Mouse (Mus musculus) neural tube, embryonic 11.5 days (tissue): ENCODE data around the gene 9430097D07Rik. TPM values are rescaled to one million over a fixed set of nuclear protein-coding genes. Genes with fewer than 3 reads are reported as not detected.
A peak's percentile ranks its signal among the peaks of the same experiment; 100 is the strongest.

Experiments
- ATAC-seq: fragments of 200-750 bp; cut with Nextera tagmentation; 2 replicates; pipeline ENCODE4 v1.8.0; 2017; ENCODE audit warnings: moderate number of reproducible peaks, mild to moderate bottlenecking, moderate TSS enrichment, moderate library complexity; ENCODE audit not compliant: insufficient read depth, low FRiP score, low TSS enrichment
- DNase-seq: peaks from one replicate; pipeline ENCODE4 v3.0.0-alpha.2; 2015; ENCODE audit warnings: low spot score
- H3K27ac ChIP-seq: fragments of 300-500 bp; sonication (generic); 2 replicates; pipeline ENCODE4 v1.5.1; 2014; ENCODE audit warnings: low read depth, mild to moderate bottlenecking, low read length
- H3K27me3 ChIP-seq: fragments of 300-500 bp; sonication (generic); 2 replicates; pipeline ENCODE4 v1.6.1; 2014; ENCODE audit warnings: mild to moderate bottlenecking, low read length, mixed read lengths; ENCODE audit not compliant: control insufficient read depth, insufficient read depth
- H3K36me3 ChIP-seq: fragments of 300-500 bp; sonication (generic); 2 replicates; pipeline ENCODE4 v1.6.1; 2014; ENCODE audit warnings: mild to moderate bottlenecking, low read length, moderate library complexity, mixed read lengths; ENCODE audit not compliant: control insufficient read depth, insufficient read depth
- H3K4me1 ChIP-seq: fragments of 300-500 bp; sonication (generic); 2 replicates; pipeline ENCODE4 v1.6.1; 2014; ENCODE audit warnings: low read length, mixed read lengths; ENCODE audit not compliant: control insufficient read depth, insufficient read depth
- H3K4me2 ChIP-seq: fragments of 300-500 bp; sonication (generic); 2 replicates; pipeline ENCODE4 v1.6.1; 2014; ENCODE audit warnings: low read depth, mild to moderate bottlenecking, moderate library complexity
- H3K4me3 ChIP-seq: fragments of 300-500 bp; sonication (generic); 2 replicates; pipeline ENCODE4 v1.5.1; 2014; ENCODE audit warnings: low read depth, low read length
- H3K9ac ChIP-seq: fragments of 300-500 bp; sonication (generic); 2 replicates; pipeline ENCODE4 v1.6.1; 2014; ENCODE audit warnings: mild to moderate bottlenecking, low read length
- H3K9me3 ChIP-seq: fragments of 300-500 bp; sonication (generic); 2 replicates; pipeline ENCODE4 v1.6.1; 2016; ENCODE audit warnings: low read length; ENCODE audit not compliant: control insufficient read depth
- WGBS: fragments of 180-500 bp; shearing (Covaris S2); extraction: QIAGEN DNeasy Blood & Tissue Kit; methylation state at CpG from one replicate; pipeline ENCODE4 v1.1.7; 2014; 5-methylcytosine and 5-hydroxymethylcytosine counted together
- polyA plus RNA-seq: library from polyadenylated mRNA; unstranded; fragments of >200 nt; fragmentation: Nextera tagmentation; extraction: Ambion mirVana; gene quantifications from 2 replicates; pipeline ENCODE4 v1.2.1, GENCODE M21; 2014

Gene 9430097D07Rik
- polyA plus RNA-seq, 1 experiment from 2014 or later, result 0.25 TPM

GRCm38 (mm10) chr2:32610610-32611229 lies 35.2 kb upstream of the 9430097D07Rik start:
- Histone ChIP-seq H3K4me3 (no peak overlapping the region), H3K4me2 (peak overlapping the region; percentile 39), H3K36me3 (no peaks in the 10 kb centered on the region; the same call in 1 of the 2 replicates), H3K27ac (no peak overlapping the region), H3K4me1 (peaks cover 9% of the 10 kb centered on the region), H3K9me3 (no peaks in the 10 kb centered on the region), H3K27me3 (no peaks in the 10 kb centered on the region; the same call in 1 of the 2 replicates), H3K9ac (no peak overlapping the region)
- peak; percentile 48 for DNase-seq
- ATAC-seq, result no peak
- WGBS, result 17% methylated on average over 23 of the region's 23 CpGs

- Histone ChIP-seq H3K27ac (0 out of 2 replicates have a peak overlapping the region, but pooled peaks have one; percentile 49), H3K4me2 (peak overlapping the region; percentile 83), H3K4me3 (peak overlapping the region; percentile 16), H3K27me3 (no peaks in the 10 kb centered on the region; the same call in 1 of the 2 replicates), H3K9ac (no peak overlapping the region), H3K4me1 (peaks cover 9% of the 10 kb centered on the region), H3K36me3 (no peaks in the 10 kb centered on the region), H3K9me3 (no peaks in the 10 kb centered on the region)
- no peak for DNase-seq
- WGBS, result 27% methylated on average over 18 of the region's 18 CpGs
- ATAC-seq, result no peak
Measured at GRCm38 (mm10) chr2:32608778-32609435, 33.4 kb upstream of the 9430097D07Rik start.

DNA sequence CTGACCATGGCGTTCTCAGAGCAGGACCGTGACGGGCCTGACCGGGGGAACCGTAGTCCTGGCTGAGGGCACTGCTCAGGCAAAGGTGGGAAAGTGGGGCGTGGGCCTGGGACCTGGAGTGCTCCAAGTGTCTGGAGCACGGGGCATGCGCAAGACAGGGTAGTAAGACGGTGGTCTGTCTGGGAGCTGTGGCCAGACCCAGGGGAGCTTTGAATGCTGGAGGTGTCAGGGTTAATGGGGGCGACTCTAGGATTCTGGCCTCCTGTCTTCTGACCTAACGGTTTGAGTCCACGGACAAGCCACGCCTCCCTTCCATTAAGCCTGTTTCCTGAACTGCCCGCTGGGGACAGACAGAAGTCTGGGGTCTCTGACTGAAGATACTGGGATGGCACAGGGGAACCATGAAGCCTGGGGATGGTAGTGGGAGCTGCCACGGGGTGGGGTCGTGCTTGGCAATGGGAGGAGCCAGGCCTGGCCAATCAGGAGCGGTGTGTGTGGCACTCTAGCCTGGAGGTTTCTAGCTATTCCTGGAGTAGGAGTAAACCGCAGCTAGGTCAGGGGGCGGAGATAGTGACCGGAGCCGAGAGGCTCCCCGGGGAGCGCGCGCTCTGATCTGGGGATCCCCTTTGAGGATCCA lies 32.8 kb upstream of the 9430097D07Rik start:
- Histone ChIP-seq H3K27ac (0 out of 2 replicates have a peak overlapping the region, but pooled peaks have one; percentile 49), H3K36me3 (no peaks in the 10 kb centered on the region), H3K27me3 (no peaks in the 10 kb centered on the region; the same call in 1 of the 2 replicates), H3K4me2 (peak overlapping the region; percentile 83), H3K4me1 (peaks cover 9% of the 10 kb centered on the region), H3K9me3 (no peaks in the 10 kb centered on the region), H3K9ac (no peak overlapping the region), H3K4me3 (peak overlapping the region; percentile 16)
- 5% methylated on average over 25 of the region's 25 CpGs for WGBS
- peak; percentile 55 for ATAC-seq
- peak; percentile 65 for DNase-seq

DNA sequence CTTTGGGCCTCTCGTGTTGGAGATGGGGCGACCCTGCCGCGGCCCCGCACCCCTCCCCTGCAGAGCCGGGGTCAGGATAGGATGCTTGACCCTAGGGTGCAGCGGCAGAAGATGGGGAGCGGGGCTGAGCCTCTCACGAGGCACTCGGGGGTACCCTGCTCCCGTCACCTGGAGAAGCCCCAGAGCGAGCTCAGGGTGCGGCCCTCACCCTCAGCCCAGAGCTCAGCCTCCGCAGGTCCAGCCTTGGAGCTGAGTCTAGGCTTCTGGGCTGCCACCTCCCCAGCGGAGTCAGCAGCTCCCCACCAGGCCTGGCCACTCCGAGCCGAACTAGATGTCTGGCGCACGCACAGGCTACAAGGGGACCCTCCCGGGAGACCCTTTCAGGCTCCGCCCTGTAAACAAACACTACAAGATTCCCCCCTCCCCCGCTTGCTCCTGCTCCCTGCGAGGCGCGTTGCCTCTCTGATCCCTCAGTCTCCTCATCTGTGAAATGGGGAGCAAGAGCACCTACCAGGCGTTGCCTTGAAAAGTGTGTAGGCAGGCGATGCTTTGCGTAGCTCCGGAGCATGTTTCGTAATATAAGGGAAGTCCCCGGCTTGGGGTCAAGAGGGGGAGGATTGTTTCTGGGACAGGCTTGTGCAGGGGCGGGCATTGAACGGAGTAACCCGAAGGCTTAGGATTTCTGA lies 31.9 kb upstream of the 9430097D07Rik start:
- Histone ChIP-seq H3K4me3 (peak overlapping the region; percentile 71), H3K27me3 (no peaks in the 10 kb centered on the region; the same call in 1 of the 2 replicates), H3K27ac (no peak overlapping the region), H3K9me3 (no peaks in the 10 kb centered on the region), H3K9ac (peak overlapping the region; percentile 77), H3K36me3 (no peaks in the 10 kb centered on the region), H3K4me2 (peak overlapping the region; percentile 83), H3K4me1 (peaks cover 11% of the 10 kb centered on the region)
- DNase-seq, result peak; percentile 49
- WGBS, result 7% methylated on average over 33 of the region's 34 CpGs
- ATAC-seq, result 0 out of 2 replicates have a peak, but pooled peaks have one; percentile 32

GRCm38 (mm10) chr2:32606161-32607142 lies 31.0 kb upstream of the 9430097D07Rik start:
- peak overlapping the region; percentile 83 for H3K4me2 ChIP-seq
- H3K27ac ChIP-seq, result no peak overlapping the region
- peak overlapping the region; percentile 71 for H3K4me3 ChIP-seq
- DNase-seq (peak; percentile 89), ATAC-seq (peak; percentile 75; the same call in 1 of the 2 replicates)
- no peaks in the 10 kb centered on the region for H3K9me3 ChIP-seq
- peak overlapping the region; percentile 77 for H3K9ac ChIP-seq
- no peaks in the 10 kb centered on the region for H3K36me3 ChIP-seq
- H3K27me3 ChIP-seq, result no peaks in the 10 kb centered on the region; the same call in 1 of the 2 replicates
- peaks cover 14% of the 10 kb centered on the region for H3K4me1 ChIP-seq
- 16% methylated on average over 35 of the region's 55 CpGs for WGBS

DNA sequence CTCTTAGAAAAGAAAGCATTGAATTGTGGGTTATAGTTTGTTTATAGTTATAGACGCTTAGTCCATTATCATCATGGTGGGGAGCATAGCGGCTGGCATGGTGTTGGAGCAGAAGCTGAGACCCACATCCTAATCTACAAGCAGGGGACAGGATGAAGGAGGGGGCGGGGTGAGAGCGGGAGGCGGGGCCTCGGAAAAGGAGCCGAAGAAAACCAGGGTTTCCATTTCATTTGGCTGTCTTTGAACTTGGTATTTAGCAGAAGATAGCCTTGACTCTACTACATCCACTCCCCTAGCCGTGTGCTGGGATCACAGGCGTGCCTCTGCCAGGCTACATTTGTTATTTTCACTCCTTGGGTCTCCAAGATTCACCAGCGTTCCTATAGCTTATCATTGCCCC lies 29.1 kb upstream of the 9430097D07Rik start:
- Histone ChIP-seq H3K27me3 (no peaks in the 10 kb centered on the region; the same call in 1 of the 2 replicates), H3K36me3 (no peaks in the 10 kb centered on the region), H3K4me2 (no peak overlapping the region), H3K9ac (no peak overlapping the region), H3K4me1 (peaks cover 14% of the 10 kb centered on the region), H3K27ac (no peak overlapping the region), H3K9me3 (no peaks in the 10 kb centered on the region), H3K4me3 (no peak overlapping the region)
- ATAC-seq (no peak), DNase-seq (no peak)
- WGBS, result 51% methylated on average over 10 of the region's 10 CpGs

DNA sequence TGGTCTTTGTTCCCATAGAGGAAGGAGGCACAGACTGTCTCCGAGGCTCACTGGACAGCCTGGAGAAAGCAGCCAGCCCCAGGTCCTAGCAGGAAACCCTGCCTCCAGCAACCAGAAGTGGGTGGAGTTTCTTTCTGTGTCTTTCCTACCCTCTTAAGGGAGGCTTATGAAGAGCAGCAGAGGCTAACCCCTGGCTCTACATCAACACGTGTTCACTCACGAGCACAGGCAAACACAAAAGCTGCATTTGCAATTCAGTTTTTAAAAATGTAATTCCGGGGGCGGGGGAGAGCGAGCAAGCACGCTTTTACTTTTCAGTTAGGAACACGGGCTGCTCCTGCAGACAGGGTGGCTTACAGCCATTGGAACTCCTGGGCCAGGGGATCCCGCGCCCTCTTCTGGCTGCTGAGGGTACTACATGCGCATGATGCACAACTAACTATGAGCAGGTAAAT lies 27.1 kb upstream of the 9430097D07Rik start:
- under 1% methylated on average over 11 of the region's 11 CpGs for WGBS
- H3K4me1 ChIP-seq, result peaks cover 4% of the 10 kb centered on the region
- H3K4me3 ChIP-seq, result peak overlapping the region; percentile 19
- DNase-seq (peak; percentile 85), ATAC-seq (no peak)
- no peaks in the 10 kb centered on the region for H3K9me3 ChIP-seq
- H3K27me3 ChIP-seq, result no peaks in the 10 kb centered on the region; the same call in 1 of the 2 replicates
- 0 out of 2 replicates have a peak overlapping the region, but pooled peaks have one; percentile 14 for H3K9ac ChIP-seq
- H3K4me2 ChIP-seq, result peak overlapping the region; percentile 34
- H3K27ac ChIP-seq, result 0 out of 2 replicates have a peak overlapping the region, but pooled peaks have one; percentile 27
- no peaks in the 10 kb centered on the region for H3K36me3 ChIP-seq
